Mouse (Mus musculus) bone marrow, adult 2 months (tissue): ENCODE measurements around the gene Daam2.

Experiments used
- CTCF ChIP-seq: fragments of 200-500 bp; IDR thresholded peaks from 2 replicates; pipeline ENCODE4 v1.5.1; 2011; ENCODE audit warnings: low read length, control low read depth; ENCODE audit not compliant: control insufficient read depth, insufficient read depth
- POLR2A ChIP-seq: fragments of 200-500 bp; IDR thresholded peaks from 2 replicates; pipeline ENCODE4 v1.6.1; 2011; ENCODE audit warnings: low read depth, mild to moderate bottlenecking, control low read depth, low read length, borderline replicate concordance; ENCODE audit not compliant: control insufficient read depth

DNA sequence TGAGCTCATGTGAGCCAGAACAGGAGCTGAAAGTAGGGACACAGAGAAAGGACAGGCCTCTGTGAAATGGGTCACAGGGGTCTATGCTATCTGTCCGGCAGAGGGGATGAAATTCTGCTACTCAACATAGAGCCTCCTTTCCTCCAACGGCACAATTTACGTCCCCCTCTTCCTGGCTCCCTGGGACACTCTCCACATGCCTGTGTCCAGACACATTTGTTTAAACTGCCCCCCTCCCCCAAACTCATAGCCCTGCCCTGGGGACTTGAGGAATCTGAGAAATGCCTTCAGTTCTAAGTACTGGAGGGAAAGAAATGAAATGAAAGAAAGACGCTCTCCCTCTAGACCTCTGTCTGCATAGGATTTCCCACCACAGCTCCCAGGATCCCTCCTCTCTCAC lies 48.5 kb downstream of the Daam2 start:
- TF ChIP-seq CTCF (no peak), POLR2A (no peak)
